Mouse (Mus musculus) heart, embryonic 12.5 days (tissue): ENCODE data around the gene Tcf12. TPM values are rescaled to one million over a fixed set of nuclear protein-coding genes. Genes with fewer than 3 reads are reported as not detected.

Experiments used
- ATAC-seq: fragments of 200-750 bp; cut with Nextera tagmentation; 2 replicates; pipeline ENCODE4 v1.8.0; 2017; ENCODE audit warnings: moderate TSS enrichment, moderate library complexity; ENCODE audit not compliant: insufficient number of reproducible peaks, low FRiP score
- H3K27ac ChIP-seq: fragments of 300-500 bp; sonication (generic); 2 replicates; pipeline ENCODE4 v1.5.1; 2016; ENCODE audit warnings: mild to moderate bottlenecking, moderate library complexity; ENCODE audit not compliant: poor library complexity, severe bottlenecking
- H3K27me3 ChIP-seq: fragments of 300-500 bp; sonication (generic); replicated peaks from 2 replicates; pipeline ENCODE4 v1.6.1; 2016; ENCODE audit warnings: mild to moderate bottlenecking, moderate library complexity
- H3K36me3 ChIP-seq: fragments of 300-500 bp; sonication (generic); 2 replicates; pipeline ENCODE4 v1.6.1; 2016; ENCODE audit warnings: mild to moderate bottlenecking, moderate library complexity
- H3K4me1 ChIP-seq: fragments of 300-500 bp; sonication (generic); replicated peaks from 2 replicates; pipeline ENCODE4 v1.6.1; 2016; ENCODE audit warnings: mild to moderate bottlenecking
- H3K4me2 ChIP-seq: fragments of 300-500 bp; sonication (generic); 2 replicates; pipeline ENCODE4 v1.6.1; 2016; ENCODE audit warnings: mild to moderate bottlenecking, moderate library complexity
- H3K4me3 ChIP-seq: fragments of 300-500 bp; sonication (generic); 2 replicates; pipeline ENCODE4 v1.5.1; 2016; ENCODE audit warnings: mild to moderate bottlenecking
- H3K9ac ChIP-seq: fragments of 300-500 bp; sonication (generic); 2 replicates; pipeline ENCODE4 v1.6.1; 2016; ENCODE audit warnings: mild to moderate bottlenecking, moderate library complexity
- H3K9me3 ChIP-seq: fragments of 300-500 bp; sonication (generic); replicated peaks from 2 replicates; pipeline ENCODE4 v1.6.1; 2016; ENCODE audit warnings: mild to moderate bottlenecking, moderate library complexity
- WGBS: fragments of 180-500 bp; shearing (Covaris S2); methylation state at CpG from one replicate; pipeline ENCODE4 v1.1.7; 2016; 5-methylcytosine and 5-hydroxymethylcytosine counted together
- polyA plus RNA-seq: library from polyadenylated mRNA; unstranded; fragments of >200 nt; fragmentation: Nextera tagmentation; extraction: Ambion mirVana; gene quantifications from 2 replicates; pipeline ENCODE4 v1.2.1, GENCODE M21; 2016

Tcf12 gene
- polyA plus RNA-seq, 1 experiment from 2014 or later: 44.7 TPM

DNA sequence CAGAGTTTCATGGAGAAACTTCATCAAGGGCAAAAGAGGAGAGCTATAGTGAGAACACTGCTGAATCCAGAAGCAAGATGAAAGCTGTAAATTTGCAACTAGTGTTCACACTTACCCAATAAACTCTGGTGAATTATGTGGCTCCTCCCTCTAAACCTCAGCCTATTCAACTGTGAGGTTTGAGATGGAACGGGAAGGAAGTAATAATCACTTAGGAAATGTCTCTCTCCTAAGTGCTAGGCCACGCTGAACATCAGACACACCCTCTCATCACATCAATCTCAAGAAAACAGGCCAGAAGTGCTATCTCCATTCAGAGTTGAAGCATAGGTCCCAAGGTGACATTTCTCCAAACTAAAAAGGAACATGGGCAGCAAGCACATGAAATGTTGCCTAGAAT is 131.1 kb downstream of the Tcf12 start:
- Histone ChIP-seq H3K4me2 (no peak overlapping the region), H3K36me3 (no peaks in the 10 kb centered on the region), H3K9ac (no peak overlapping the region), H3K4me1 (peaks cover 10% of the 10 kb centered on the region), H3K27ac (no peak overlapping the region), H3K9me3 (no peaks in the 10 kb centered on the region), H3K27me3 (no peaks in the 10 kb centered on the region), H3K4me3 (no peak overlapping the region)
- ATAC-seq: no peak
- 35% methylated on average over 2 of the region's 2 CpGs for WGBS

GRCm38 (mm10) chr9:71978886-71979285 is 132.8 kb downstream of the Tcf12 start:
- H3K4me3 ChIP-seq: no peak overlapping the region
- no peaks in the 10 kb centered on the region for H3K9me3 ChIP-seq
- WGBS: 72% methylated on average over 3 of the region's 3 CpGs
- H3K4me2 ChIP-seq: no peak overlapping the region
- H3K4me1 ChIP-seq: peaks cover 7% of the 10 kb centered on the region
- no peaks in the 10 kb centered on the region for H3K27me3 ChIP-seq
- no peak for ATAC-seq
- no peaks in the 10 kb centered on the region for H3K36me3 ChIP-seq
- no peak overlapping the region for H3K9ac ChIP-seq
- no peak overlapping the region for H3K27ac ChIP-seq

DNA sequence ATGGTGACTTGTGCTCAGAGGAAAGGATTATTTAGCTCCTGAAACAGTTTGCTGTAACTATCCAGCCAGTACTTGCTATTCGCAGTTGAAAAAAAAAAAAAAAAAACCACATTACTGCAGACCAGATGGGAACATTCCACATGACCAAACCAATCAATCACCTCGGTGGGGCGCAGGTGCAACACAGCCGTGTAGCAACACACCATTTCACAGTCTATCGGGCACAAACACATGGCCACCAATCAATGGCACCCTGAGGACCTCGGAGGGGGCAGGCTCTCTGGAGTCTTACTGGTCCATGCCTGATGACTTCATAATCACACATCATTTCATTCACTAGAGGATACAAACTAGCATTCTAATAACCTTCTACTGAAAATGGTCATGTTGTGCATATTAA is 135.6 kb downstream of the Tcf12 start:
- 80% methylated on average over 6 of the region's 6 CpGs for WGBS
- Histone ChIP-seq H3K4me2 (no peak overlapping the region), H3K27ac (no peak overlapping the region), H3K27me3 (no peaks in the 10 kb centered on the region), H3K4me3 (no peak overlapping the region), H3K4me1 (peaks cover 7% of the 10 kb centered on the region), H3K9ac (no peak overlapping the region), H3K9me3 (no peaks in the 10 kb centered on the region), H3K36me3 (no peaks in the 10 kb centered on the region)
- no peak for ATAC-seq

- no peak overlapping the region for H3K27ac ChIP-seq
- H3K4me1 ChIP-seq: peaks cover 7% of the 10 kb centered on the region
- no peak overlapping the region for H3K4me2 ChIP-seq
- no peak overlapping the region for H3K9ac ChIP-seq
- ATAC-seq: no peak
- no peak overlapping the region for H3K4me3 ChIP-seq
- WGBS: 82% methylated on average over 4 of the region's 4 CpGs
- H3K36me3 ChIP-seq: no peaks in the 10 kb centered on the region
- H3K9me3 ChIP-seq: no peaks in the 10 kb centered on the region
- H3K27me3 ChIP-seq: no peaks in the 10 kb centered on the region
Measured at GRCm38 (mm10) chr9:71975141-71975540, 136.5 kb downstream of the Tcf12 start.

DNA sequence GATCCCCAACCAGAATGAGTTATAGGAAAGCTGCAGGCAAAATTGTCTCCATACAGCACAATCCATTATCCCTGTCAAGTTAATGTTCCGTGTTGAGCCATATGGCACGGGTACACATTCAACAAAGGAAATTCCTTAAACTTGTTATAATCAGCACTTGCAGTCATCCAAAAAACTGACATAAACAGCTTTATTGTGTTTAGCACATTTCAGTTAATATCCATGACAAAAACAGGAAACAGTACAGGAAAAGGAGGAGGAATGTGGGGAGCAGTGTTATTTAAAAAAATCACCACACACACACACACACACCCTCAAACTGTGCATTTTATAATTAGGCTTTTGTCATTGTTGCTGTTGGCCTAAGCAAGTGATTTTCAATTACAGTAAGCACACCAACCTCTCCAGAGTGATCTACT is 137.1 kb downstream of the Tcf12 start:
- no peak overlapping the region for H3K27ac ChIP-seq
- H3K36me3 ChIP-seq: no peaks in the 10 kb centered on the region
- peaks cover 7% of the 10 kb centered on the region for H3K4me1 ChIP-seq
- no peak for ATAC-seq
- no peaks in the 10 kb centered on the region for H3K9me3 ChIP-seq
- H3K27me3 ChIP-seq: no peaks in the 10 kb centered on the region
- H3K4me2 ChIP-seq: no peak overlapping the region
- no peak overlapping the region for H3K9ac ChIP-seq
- H3K4me3 ChIP-seq: no peak overlapping the region
- 63% methylated on average over 2 of the region's 2 CpGs for WGBS

GRCm38 (mm10) chr9:71964039-71964438 is 147.6 kb downstream of the Tcf12 start:
- ATAC-seq: no peak
- H3K27ac ChIP-seq: no peak overlapping the region
- H3K36me3 ChIP-seq: no peaks in the 10 kb centered on the region
- H3K4me1 ChIP-seq: peaks cover 3% of the 10 kb centered on the region; the same call in 1 of the 2 replicates
- no peak overlapping the region for H3K4me3 ChIP-seq
- H3K9ac ChIP-seq: no peak overlapping the region
- 84% methylated on average over 4 of the region's 4 CpGs for WGBS
- no peaks in the 10 kb centered on the region for H3K9me3 ChIP-seq
- no peaks in the 10 kb centered on the region for H3K27me3 ChIP-seq
- no peak overlapping the region for H3K4me2 ChIP-seq

GRCm38 (mm10) chr9:71960026-71960396 is 151.7 kb downstream of the Tcf12 start:
- no peak for ATAC-seq
- H3K4me2 ChIP-seq: no peak overlapping the region
- no peaks in the 10 kb centered on the region; the same call in 1 of the 2 replicates for H3K36me3 ChIP-seq
- H3K9me3 ChIP-seq: no peaks in the 10 kb centered on the region
- no peak overlapping the region for H3K9ac ChIP-seq
- no peak overlapping the region for H3K27ac ChIP-seq
- H3K4me3 ChIP-seq: no peak overlapping the region
- H3K27me3 ChIP-seq: no peaks in the 10 kb centered on the region
- H3K4me1 ChIP-seq: peaks cover 17% of the 10 kb centered on the region; the same call in 1 of the 2 replicates

- WGBS: 74% methylated on average over 11 of the region's 11 CpGs
- no peak overlapping the region for H3K27ac ChIP-seq
- no peaks in the 10 kb centered on the region; the same call in 1 of the 2 replicates for H3K36me3 ChIP-seq
- H3K9me3 ChIP-seq: no peaks in the 10 kb centered on the region
- no peak overlapping the region for H3K4me3 ChIP-seq
- H3K27me3 ChIP-seq: no peaks in the 10 kb centered on the region
- ATAC-seq: no peak
- peaks cover 17% of the 10 kb centered on the region; the same call in 1 of the 2 replicates for H3K4me1 ChIP-seq
- H3K9ac ChIP-seq: no peak overlapping the region
- no peak overlapping the region for H3K4me2 ChIP-seq
Measured at GRCm38 (mm10) chr9:71959259-71960025, 152.2 kb downstream of the Tcf12 start.

GRCm38 (mm10) chr9:71953217-71953616 is 158.5 kb downstream of the Tcf12 start:
- H3K9me3 ChIP-seq: no peaks in the 10 kb centered on the region
- H3K27me3 ChIP-seq: no peaks in the 10 kb centered on the region
- H3K4me2 ChIP-seq: no peak overlapping the region
- H3K9ac ChIP-seq: no peak overlapping the region
- no peak overlapping the region for H3K27ac ChIP-seq
- no peak overlapping the region for H3K4me3 ChIP-seq
- WGBS: 87% methylated on average over 2 of the region's 2 CpGs
- ATAC-seq: no peak
- H3K4me1 ChIP-seq: peaks cover 21% of the 10 kb centered on the region
- H3K36me3 ChIP-seq: peaks cover under 1% of the 10 kb centered on the region; the same call in 1 of the 2 replicates

DNA sequence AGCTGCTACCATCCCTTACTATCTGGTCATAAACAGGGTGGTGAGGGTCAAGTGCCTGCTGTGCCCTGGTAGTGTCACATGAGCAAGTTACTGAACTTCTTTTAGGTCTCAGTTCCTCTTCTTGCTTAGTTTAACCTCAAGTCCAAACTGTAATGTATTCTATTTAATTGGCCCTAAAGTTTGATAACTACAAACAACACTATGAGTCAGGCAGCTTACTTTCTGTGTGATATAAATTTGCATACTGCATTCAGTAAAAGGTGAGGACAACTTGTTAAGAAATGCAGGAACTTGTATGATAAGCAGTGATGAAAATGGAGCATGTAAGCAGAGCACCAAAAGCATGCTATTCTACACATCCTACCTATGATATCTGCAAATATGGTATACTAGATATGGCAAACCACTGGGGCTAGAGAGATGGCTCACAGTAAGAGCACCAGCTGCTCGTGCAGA is 159.0 kb downstream of the Tcf12 start:
- H3K9ac ChIP-seq: no peak overlapping the region
- no peak overlapping the region for H3K4me2 ChIP-seq
- no peaks in the 10 kb centered on the region for H3K9me3 ChIP-seq
- no peaks in the 10 kb centered on the region for H3K27me3 ChIP-seq
- H3K36me3 ChIP-seq: peaks cover 2% of the 10 kb centered on the region; the same call in 1 of the 2 replicates
- H3K4me1 ChIP-seq: peaks cover 21% of the 10 kb centered on the region
- no peak overlapping the region for H3K27ac ChIP-seq
- no peak for ATAC-seq
- no peak overlapping the region for H3K4me3 ChIP-seq
- 80% methylated on average over 1 of the region's 1 CpGs for WGBS

DNA sequence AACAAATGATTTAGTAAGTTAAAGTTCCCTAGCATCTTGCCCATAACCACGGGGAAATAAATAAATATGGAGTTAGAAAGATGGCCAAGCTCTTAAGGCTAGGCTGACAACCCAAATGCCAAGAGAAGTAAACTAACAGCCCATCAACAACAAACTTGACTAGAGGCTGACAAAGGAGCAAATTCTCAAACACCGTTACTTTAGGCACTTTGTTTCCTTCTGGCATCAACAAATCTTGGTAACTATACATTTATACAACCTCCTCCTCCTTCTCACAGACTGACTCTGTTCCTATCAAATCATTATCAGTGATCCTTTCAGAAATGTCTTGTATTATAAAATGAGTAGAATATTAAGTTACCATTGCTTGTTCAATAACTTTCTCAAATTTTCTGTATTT is 159.7 kb downstream of the Tcf12 start:
- Histone ChIP-seq H3K4me2 (no peak overlapping the region), H3K4me3 (no peak overlapping the region), H3K27ac (no peak overlapping the region), H3K9ac (no peak overlapping the region), H3K36me3 (peaks cover 2% of the 10 kb centered on the region; the same call in 1 of the 2 replicates), H3K9me3 (no peaks in the 10 kb centered on the region), H3K27me3 (no peaks in the 10 kb centered on the region), H3K4me1 (peaks cover 20% of the 10 kb centered on the region)
- WGBS: 91% methylated on average over 2 of the region's 2 CpGs
- ATAC-seq: no peak

GRCm38 (mm10) chr9:71951341-71951740 is 160.3 kb downstream of the Tcf12 start:
- Histone ChIP-seq H3K4me3 (no peak overlapping the region), H3K4me1 (peaks cover 17% of the 10 kb centered on the region), H3K9ac (no peak overlapping the region), H3K27ac (no peak overlapping the region), H3K27me3 (no peaks in the 10 kb centered on the region), H3K4me2 (no peak overlapping the region), H3K9me3 (no peaks in the 10 kb centered on the region), H3K36me3 (peaks cover 2% of the 10 kb centered on the region; the same call in 1 of the 2 replicates)
- no peak for ATAC-seq
- 72% methylated on average over 4 of the region's 4 CpGs for WGBS
